Comparison of ENCODE assay signal across 8 mouse cellular contexts in genomic region chr7:135961026-135961425, GRCm38 (mm10).
DNase-seq lines count a peak whose midpoint lies in the region; ATAC-seq lines count a peak whose summit lies in the region.

No protein-coding gene starts in this region.

- intact Hi-C loops in gastrocnemius, postnatal 14 days (cut with DNase I; ENCODE audit: low total_unique reads), result no loop called here
- intact Hi-C loops in left cerebral cortex, postnatal 36 days (cut with DNase I), result no loop called here

- DNase-seq in frontal cortex, postnatal 25 days (ENCODE audit: low spot score in 2 of 2), result no peak
- DNase-seq in cerebellum, adult 8-10 months, result peak; percentile 69
- DNase-seq in gastrocnemius, postnatal 14 days, result peak; percentile 36
- peak; percentile 18 to 31 for DNase-seq in left cerebral cortex, postnatal 36 days (ENCODE audit: low spot score in 2 of 2)
- DNase-seq in kidney, adult 8-10 months, result no peak
- no peak for DNase-seq in B cell, adult 2 months
- no peak for DNase-seq in ovary, adult 18-20 months (ENCODE audit: low spot score)

- ATAC-seq in frontal cortex, adult (ENCODE audit: low TSS enrichment), result peak; percentile 81

Comparison
In these comparisons a context has a peak if more than half of its experiments do, and no peak if none do; other contexts are left out.
1. DNase-seq: peak in cerebellum, adult 8-10 months (single experiment), gastrocnemius, postnatal 14 days (single experiment) and left cerebral cortex, postnatal 36 days (2 of 2); none in frontal cortex, postnatal 25 days (0 of 2), kidney, adult 8-10 months (0 of 2), B cell, adult 2 months (0 of 2) and ovary, adult 18-20 months (single experiment).